Mouse (Mus musculus) gastrocnemius, postnatal 14 days (tissue): ENCODE results near the gene Dact2. TPM values are rescaled to one million over a fixed set of nuclear protein-coding genes. Genes with fewer than 3 reads are reported as not detected.

ENCODE experiments used
- DNase-seq: peaks from one replicate; pipeline ENCODE4 v3.0.0; 2021; ENCODE audit warnings: mixed read lengths
- intact Hi-C: fragments of 180-260 bp; cut with DNase I; formaldehyde crosslinking; loops from one replicate; pipeline ENCODE4 v1.15.1; 2025; ENCODE audit warnings: low total_unique reads
- total RNA-seq, 2 experiments: library from RNA; stranded (reverse); gene quantifications; 2 replicates each; pipeline ENCODE4 v1.2.3; 2021

Gene Dact2
- total RNA-seq, 2 experiments from 2014 or later, result 2.2 to 3.6 TPM

- DNase-seq, result no peak
- intact Hi-C loops, result no loop called here
Measured at GRCm38 (mm10) chr17:14178911-14179310, 25.2 kb downstream of the Dact2 start.

- no peak for DNase-seq
Measured at GRCm38 (mm10) chr17:14178475-14178874, 25.6 kb downstream of the Dact2 start.

DNA sequence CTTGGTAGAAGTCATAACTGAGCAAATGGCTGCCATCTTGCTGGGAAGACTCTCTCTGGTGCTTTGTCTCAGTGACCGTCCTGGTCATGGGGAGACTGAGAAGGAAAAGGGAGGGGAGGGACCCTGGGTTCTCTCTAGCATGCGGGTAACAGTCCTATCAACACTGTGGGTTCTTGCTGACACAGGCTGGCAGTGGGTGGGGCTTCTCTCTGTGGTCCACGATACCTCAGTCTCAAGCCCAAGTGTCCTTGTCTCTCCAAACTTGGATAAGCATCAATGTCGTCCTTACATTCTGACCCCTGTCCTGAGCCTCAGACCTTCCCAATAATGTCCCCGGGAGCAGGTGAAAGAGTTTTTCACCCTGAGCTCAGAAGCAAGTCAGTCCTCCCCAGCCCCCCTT lies 26.1 kb downstream of the Dact2 start:
- intact Hi-C loops, result no loop called here
- no peak for DNase-seq

More at GRCm38 (mm10) chr17:14178475-14178874, 25.6 kb downstream of the Dact2 start:
- intact Hi-C loops, result no loop called here

GRCm38 (mm10) chr17:14177018-14177417 lies 27.1 kb downstream of the Dact2 start:
- intact Hi-C loops, result no loop called here
- no peak for DNase-seq

DNA sequence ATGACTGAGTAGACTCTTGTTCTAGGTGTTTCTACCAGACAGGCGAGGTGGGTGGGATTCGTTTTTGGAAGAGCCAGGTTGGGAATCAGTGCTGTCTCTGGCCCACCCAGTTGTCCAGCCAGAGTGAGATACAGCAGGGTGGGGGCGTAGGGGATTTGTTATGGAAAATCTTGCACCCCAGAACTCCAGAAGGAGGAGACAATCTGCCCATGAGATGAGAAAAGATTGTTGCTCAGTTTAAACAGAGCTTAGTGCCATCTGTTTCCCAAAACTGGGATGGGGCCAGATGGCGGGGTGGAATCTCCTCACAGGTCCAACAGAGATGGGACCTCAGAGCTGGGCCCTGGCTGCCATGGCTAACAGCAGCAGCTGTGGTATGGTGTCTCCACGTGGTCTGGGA lies 28.4 kb downstream of the Dact2 start:
- no peak for DNase-seq
- intact Hi-C loops, result no loop called here

DNA sequence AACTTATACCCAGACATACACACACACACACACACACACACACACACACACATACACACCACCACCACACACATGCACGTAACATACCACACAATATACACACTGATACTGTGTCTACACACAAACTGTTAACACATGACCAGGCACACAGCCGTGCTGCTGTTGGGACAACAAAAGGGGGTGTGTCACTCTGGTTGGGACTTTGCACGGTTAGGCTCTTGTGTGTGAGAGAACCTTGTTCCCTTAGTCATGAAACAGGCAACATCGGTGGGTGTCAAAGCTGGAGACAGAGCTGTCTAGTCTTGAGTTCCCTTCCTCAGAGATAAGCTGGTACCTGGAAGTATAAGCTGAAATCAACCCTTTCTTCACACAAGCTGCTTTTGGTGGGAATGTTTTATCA lies 29.1 kb downstream of the Dact2 start:
- DNase-seq, result no peak
- intact Hi-C loops, result no loop called here

- intact Hi-C loops, result no loop called here
- DNase-seq, result no peak
Measured at GRCm38 (mm10) chr17:14174401-14174800, 29.7 kb downstream of the Dact2 start.

- DNase-seq, result no peak
- intact Hi-C loops, result no loop called here
Measured at GRCm38 (mm10) chr17:14173459-14173858, 30.6 kb downstream of the Dact2 start.

- intact Hi-C loops, result no loop called here
- DNase-seq, result no peak
Measured at GRCm38 (mm10) chr17:14172731-14173130, 31.4 kb downstream of the Dact2 start.

GRCm38 (mm10) chr17:14172184-14172583 lies 31.9 kb downstream of the Dact2 start:
- intact Hi-C loops, result no loop called here
- no peak for DNase-seq

DNA sequence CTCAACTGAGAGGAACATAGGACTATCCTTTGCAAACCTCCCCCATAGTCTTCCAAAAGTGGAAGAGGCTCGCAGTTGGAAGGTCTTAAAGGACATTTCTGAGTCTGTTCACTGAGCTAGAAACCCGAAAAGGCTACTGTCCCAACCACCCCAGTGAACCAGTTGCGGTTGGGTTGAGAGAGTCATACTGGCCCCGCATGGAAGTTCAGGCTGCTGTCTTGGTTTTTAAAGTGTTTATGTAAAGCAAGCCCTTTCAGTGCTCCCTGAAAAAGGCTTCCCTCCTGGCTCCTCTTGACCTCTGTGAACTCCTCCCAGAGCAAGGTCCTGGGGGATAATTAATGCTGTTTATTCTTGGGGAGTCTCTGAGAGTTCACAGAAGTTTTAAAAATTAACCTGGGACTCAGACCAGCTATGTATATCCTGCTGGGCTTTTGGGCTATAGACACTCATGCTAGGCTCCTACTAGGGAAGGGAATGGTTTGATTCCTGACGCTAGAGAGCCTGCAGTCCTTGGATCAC lies 33.1 kb downstream of the Dact2 start:
- DNase-seq, result no peak

DNA sequence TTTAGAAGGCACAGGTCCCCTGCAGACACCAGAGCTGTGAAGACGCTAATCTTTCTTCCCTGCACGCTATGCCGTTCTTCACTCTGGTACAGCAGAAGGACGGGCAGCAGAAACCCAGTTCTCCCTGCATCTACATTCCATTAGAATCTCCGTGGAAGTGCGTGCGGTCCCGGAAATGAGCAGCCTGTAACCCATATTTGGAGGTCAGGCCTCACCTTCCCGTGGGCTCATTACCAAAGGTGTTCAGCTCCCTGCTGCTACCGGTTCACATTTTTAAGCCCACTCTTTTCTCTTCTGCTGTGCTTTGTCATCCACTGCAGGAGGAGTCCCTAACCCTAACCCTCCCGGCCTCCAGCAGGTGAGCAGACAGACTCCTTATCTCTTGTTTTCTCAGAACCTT lies 34.7 kb downstream of the Dact2 start:
- no peak for DNase-seq
- intact Hi-C loops, result no loop called here

More for the DNA sequence above, 33.1 kb downstream of the Dact2 start:
- intact Hi-C loops, result no loop called here

GRCm38 (mm10) chr17:14167594-14167993 lies 36.5 kb downstream of the Dact2 start:
- intact Hi-C loops, result no loop called here
- DNase-seq, result no peak

GRCm38 (mm10) chr17:14166746-14167432 lies 37.2 kb downstream of the Dact2 start:
- DNase-seq, result no peak
- intact Hi-C loops, result no loop called here

- DNase-seq, result no peak
- intact Hi-C loops, result no loop called here
Measured at GRCm38 (mm10) chr17:14165934-14166610, 38.0 kb downstream of the Dact2 start.

- DNase-seq, result peak; percentile 46
- intact Hi-C loops, result no loop called here
Measured at GRCm38 (mm10) chr17:14165332-14165876, 38.7 kb downstream of the Dact2 start.

GRCm38 (mm10) chr17:14160846-14161245 lies 43.3 kb downstream of the Dact2 start:
- DNase-seq, result no peak
- intact Hi-C loops, result no loop called here

GRCm38 (mm10) chr17:14157779-14158195 lies 46.3 kb downstream of the Dact2 start:
- DNase-seq, result no peak

More at GRCm38 (mm10) chr17:14157779-14158195, 46.3 kb downstream of the Dact2 start:
- intact Hi-C loops, result no loop called here
